Mouse (Mus musculus) spleen, postnatal 0 days (tissue): ENCODE results near the gene Itga9. TPM values are rescaled to one million over a fixed set of nuclear protein-coding genes. Genes with fewer than 3 reads are reported as not detected.

Experiments used
- polyA plus RNA-seq: library from polyadenylated mRNA; unstranded; fragments of >200 nt; fragmentation: Nextera tagmentation; extraction: Ambion mirVana; gene quantifications from 2 replicates; pipeline ENCODE4 v1.2.1, GENCODE M21; 2015

Gene Itga9
- polyA plus RNA-seq, result 8.4 and 10.5 TPM in 2 replicates

GRCm38 (mm10) chr9:118606148-118606816 lies at the start of gene Itga9:
TSS of gene Itga9 (plus strand) at chr9:118606690.

GRCm38 (mm10) chr9:118926111-118926650 lies 319.7 kb downstream of the Itga9 start, which contains the start of gene Ctdspl:
TSS of gene Ctdspl (plus strand) at chr9:118926453.

Other genes starting within 250 kb of the Itga9 start
- gene Eomes, start 128.5 kb upstream of the Itga9 start, polyA plus RNA-seq, result 0.14 and 0.30 TPM in 2 replicates
- 14.7 and 20.6 TPM in 2 replicates for gene Golga4, start 100.4 kb upstream of the Itga9 start, polyA plus RNA-seq